Mouse (Mus musculus): ENCODE measurements around the gene Large2. TPM values are rescaled to one million over a fixed set of nuclear protein-coding genes. Genes with fewer than 3 reads are reported as not detected.
A peak's percentile ranks its signal among the peaks of the same experiment; 100 is the strongest.

Large2 gene
- polyA plus RNA-seq, 1 experiment from 2014 or later: 16.4 TPM

DNA sequence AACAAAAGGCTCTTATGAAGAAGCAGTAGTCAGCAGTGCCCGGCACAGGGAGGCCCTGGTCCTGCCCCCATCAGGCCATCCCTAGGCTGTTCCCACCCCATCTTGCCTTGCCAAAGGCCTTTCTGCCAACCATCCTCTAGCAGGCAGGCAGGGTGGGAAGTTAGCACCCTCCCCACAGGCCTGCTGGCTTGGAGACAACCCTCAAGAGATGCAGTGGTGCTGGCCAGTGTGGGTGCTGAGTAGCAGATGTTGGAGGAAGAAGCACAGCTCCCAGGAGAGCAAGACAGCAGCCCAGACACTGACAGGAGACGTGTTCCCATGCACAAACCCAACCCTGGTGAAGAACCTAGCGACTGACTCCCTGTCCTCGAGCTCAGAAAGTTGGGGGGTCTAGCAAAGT, 13.0 kb upstream of the Large2 start:
- no peak overlapping the region for H3K27ac ChIP-seq (ENCODE audit: low read depth, low read length)
- H3K9ac ChIP-seq (ENCODE audit: low read length): no peak overlapping the region
- H3K36me3 ChIP-seq (ENCODE audit: control insufficient read depth, insufficient read depth, low read length): peaks cover 13% of the 10 kb centered on the region; the same call in 1 of the 2 replicates
- ATAC-seq (replicated peaks; ENCODE audit: low FRiP score) (no peak), DNase-seq (ENCODE audit: low spot score) (no peak)
- H3K27me3 ChIP-seq (ENCODE audit: control insufficient read depth, insufficient read depth, low read length): no peaks in the 10 kb centered on the region
- H3K9me3 ChIP-seq (ENCODE audit: control insufficient read depth, low read length): no peaks in the 10 kb centered on the region
- WGBS: 72% methylated on average over 4 of the region's 4 CpGs
- H3K4me2 ChIP-seq (ENCODE audit: low read depth, low read length, severe bottlenecking): peak overlapping the region; percentile 85
- H3K4me3 ChIP-seq (ENCODE audit: low read depth, low read length): peak overlapping the region; percentile 73; the same call in 1 of the 2 replicates
- peaks cover 25% of the 10 kb centered on the region for H3K4me1 ChIP-seq (replicated peaks; ENCODE audit: control insufficient read depth, insufficient read depth, low read length)

DNA sequence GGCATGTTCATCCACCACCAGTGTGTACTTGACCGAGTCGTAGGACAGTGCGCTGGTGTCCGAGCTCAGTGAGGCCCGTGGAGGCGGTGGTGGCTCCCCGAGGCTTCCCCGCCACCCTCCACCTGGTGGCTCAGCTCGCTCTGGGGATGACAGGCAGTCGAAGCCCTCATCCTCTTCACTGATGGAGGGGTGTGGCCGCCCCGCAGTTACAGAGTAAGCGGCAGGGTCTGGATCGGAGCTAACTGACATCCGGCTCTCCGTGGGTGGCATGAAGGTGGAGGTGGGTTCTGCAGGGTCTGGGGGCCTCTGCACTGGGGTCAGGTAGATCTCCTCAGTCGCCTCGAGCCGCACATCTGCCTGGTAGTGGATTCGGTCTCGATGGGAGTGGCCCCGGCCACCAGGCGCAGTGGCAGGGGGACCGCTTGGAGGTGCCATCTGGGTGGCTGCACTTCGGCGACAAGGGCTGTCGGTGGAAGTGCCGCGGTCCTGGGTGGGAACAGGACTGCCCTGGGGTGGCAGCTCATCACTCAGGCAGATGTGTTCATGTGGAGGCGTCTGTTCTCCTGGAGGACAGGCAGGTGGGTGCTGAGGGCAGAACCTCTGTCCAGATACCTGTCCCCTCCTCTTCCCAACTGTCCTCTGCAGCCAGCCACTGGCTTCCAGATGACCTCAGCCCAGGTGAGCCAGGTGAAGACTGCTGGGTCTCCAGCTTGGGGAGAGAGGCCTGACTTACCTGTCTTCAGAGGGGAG, 12.3 kb upstream of the Large2 start:
- Histone ChIP-seq H3K9me3 (ENCODE audit: control insufficient read depth, low read length) (no peaks in the 10 kb centered on the region), H3K4me1 (replicated peaks; ENCODE audit: control insufficient read depth, insufficient read depth, low read length) (peaks cover 21% of the 10 kb centered on the region), H3K36me3 (ENCODE audit: control insufficient read depth, insufficient read depth, low read length) (peaks cover 13% of the 10 kb centered on the region; the same call in 1 of the 2 replicates), H3K27me3 (ENCODE audit: control insufficient read depth, insufficient read depth, low read length) (no peaks in the 10 kb centered on the region), H3K4me2 (ENCODE audit: low read depth, low read length, severe bottlenecking) (no peak overlapping the region), H3K9ac (ENCODE audit: low read length) (no peak overlapping the region), H3K27ac (ENCODE audit: low read depth, low read length) (no peak overlapping the region), H3K4me3 (ENCODE audit: low read depth, low read length) (no peak overlapping the region)
- DNase-seq (ENCODE audit: low spot score): no peak
- ATAC-seq (replicated peaks; ENCODE audit: low FRiP score): no peak
- 91% methylated on average over 30 of the region's 30 CpGs for WGBS

DNA sequence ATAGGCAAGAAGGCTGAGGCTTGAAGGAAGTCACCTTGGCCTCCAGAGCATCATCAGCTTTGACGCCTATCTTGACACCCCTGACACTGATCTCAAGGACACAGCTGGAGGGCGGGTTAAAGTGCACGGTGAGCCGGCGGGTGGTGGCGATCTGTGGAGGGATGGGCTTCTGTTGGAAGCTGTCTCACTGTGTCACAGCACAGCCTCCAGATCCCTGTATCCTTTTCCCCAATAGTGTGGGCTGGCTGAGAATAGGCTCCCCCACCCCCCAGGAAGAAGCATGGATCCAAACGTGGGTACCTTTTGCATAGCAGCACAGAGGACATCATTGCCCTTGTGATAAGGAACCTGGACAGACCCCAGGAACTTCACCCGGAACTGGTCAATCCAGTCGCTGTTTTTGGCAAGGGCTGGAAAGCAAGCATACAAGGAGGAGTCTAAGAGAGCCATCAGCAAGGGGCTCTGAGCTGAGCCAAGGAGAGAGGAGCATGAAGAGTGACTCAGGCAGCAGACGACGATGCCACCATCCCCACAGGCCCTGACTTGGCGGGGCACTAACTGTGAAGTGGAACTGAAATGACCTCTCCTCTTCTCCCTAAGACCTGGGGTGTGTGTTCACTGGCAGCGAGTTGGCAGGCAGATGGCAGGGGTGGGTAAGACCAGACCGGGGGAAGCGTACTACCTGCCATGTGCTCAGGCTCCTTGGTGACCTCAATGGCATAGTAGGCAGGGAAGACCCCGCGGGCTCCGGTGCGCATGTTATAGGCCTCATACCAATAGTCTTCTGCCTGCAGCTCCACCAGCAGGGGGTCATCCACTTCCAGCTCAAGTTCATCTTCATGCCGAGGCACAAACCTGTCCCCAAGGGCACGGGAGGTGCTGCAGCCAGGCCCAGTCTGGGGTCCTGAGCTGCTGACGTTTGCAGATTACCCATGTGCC, 10.7 kb upstream of the Large2 start:
- Histone ChIP-seq H3K4me1 (replicated peaks; ENCODE audit: control insufficient read depth, insufficient read depth, low read length) (peaks cover 10% of the 10 kb centered on the region), H3K4me3 (ENCODE audit: low read depth, low read length) (no peak overlapping the region)

DNA sequence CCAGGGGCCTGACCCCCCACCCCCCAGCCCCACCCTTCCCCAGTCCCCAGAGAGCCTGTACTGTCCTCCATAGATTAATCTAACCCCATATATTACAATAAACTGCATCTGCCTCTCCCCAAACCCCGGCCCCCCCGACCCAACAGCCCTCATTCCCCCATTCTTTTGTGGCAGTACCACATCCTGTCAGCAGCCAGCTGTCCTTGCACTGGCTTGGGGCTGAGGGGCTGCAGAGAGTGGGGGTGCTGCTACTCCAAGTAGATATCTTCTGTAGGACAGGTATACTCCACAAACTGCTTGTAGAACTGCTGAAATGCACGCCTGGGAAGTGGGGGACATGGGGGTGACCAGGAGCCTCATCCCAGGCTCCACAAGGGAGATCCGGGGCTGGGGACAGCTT, 9.4 kb upstream of the Large2 start:
- Histone ChIP-seq H3K9ac (ENCODE audit: low read length) (no peak overlapping the region), H3K4me3 (ENCODE audit: low read depth, low read length) (no peak overlapping the region), H3K27me3 (ENCODE audit: control insufficient read depth, insufficient read depth, low read length) (no peaks in the 10 kb centered on the region), H3K4me1 (replicated peaks; ENCODE audit: control insufficient read depth, insufficient read depth, low read length) (peaks cover 3% of the 10 kb centered on the region; the same call in 1 of the 2 replicates), H3K36me3 (ENCODE audit: control insufficient read depth, insufficient read depth, low read length) (peaks cover 13% of the 10 kb centered on the region; the same call in 1 of the 2 replicates), H3K9me3 (ENCODE audit: control insufficient read depth, low read length) (no peaks in the 10 kb centered on the region), H3K4me2 (ENCODE audit: low read depth, low read length, severe bottlenecking) (no peak overlapping the region), H3K27ac (ENCODE audit: low read depth, low read length) (no peak overlapping the region)
- WGBS: 86% methylated on average over 4 of the region's 4 CpGs
- DNase-seq (ENCODE audit: low spot score) (no peak), ATAC-seq (replicated peaks; ENCODE audit: low FRiP score) (no peak)

More for the DNA sequence above, 10.7 kb upstream of the Large2 start:
- 88% methylated on average over 22 of the region's 22 CpGs for WGBS
- ATAC-seq (replicated peaks; ENCODE audit: low FRiP score) (no peak), DNase-seq (ENCODE audit: low spot score) (no peak)
- H3K36me3 ChIP-seq (ENCODE audit: control insufficient read depth, insufficient read depth, low read length): peaks cover 13% of the 10 kb centered on the region; the same call in 1 of the 2 replicates
- H3K4me2 ChIP-seq (ENCODE audit: low read depth, low read length, severe bottlenecking): no peak overlapping the region
- H3K27me3 ChIP-seq (ENCODE audit: control insufficient read depth, insufficient read depth, low read length): no peaks in the 10 kb centered on the region
- H3K27ac ChIP-seq (ENCODE audit: low read depth, low read length): no peak overlapping the region
- H3K9me3 ChIP-seq (ENCODE audit: control insufficient read depth, low read length): no peaks in the 10 kb centered on the region
- no peak overlapping the region for H3K9ac ChIP-seq (ENCODE audit: low read length)

DNA sequence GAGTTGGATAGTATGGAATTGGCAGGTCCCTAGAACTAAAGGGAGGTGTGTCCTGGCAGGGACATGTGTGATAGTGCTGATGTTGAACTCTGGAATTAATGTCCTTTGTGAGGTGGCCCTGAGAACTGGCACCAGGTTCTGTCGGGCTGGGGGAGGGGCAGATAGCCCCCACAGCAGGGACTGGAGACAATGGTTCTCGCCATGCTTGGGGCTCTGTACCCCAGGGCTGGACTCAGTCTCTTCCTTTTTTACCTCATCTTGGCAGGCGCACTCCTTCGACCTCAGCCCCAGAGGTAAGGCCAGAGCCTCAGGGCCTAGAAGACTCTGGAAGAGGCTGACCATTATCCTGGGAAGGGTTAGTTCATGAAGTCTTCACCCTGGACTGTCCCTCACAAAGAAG, 8.1 kb upstream of the Large2 start:
- no peak overlapping the region for H3K9ac ChIP-seq (ENCODE audit: low read length)
- H3K27me3 ChIP-seq (ENCODE audit: control insufficient read depth, insufficient read depth, low read length): no peaks in the 10 kb centered on the region
- 88% methylated on average over 4 of the region's 4 CpGs for WGBS
- no peak overlapping the region for H3K4me3 ChIP-seq (ENCODE audit: low read depth, low read length)
- ATAC-seq (replicated peaks; ENCODE audit: low FRiP score): no peak
- no peak for DNase-seq (ENCODE audit: low spot score)
- no peak overlapping the region for H3K27ac ChIP-seq (ENCODE audit: low read depth, low read length)
- H3K36me3 ChIP-seq (ENCODE audit: control insufficient read depth, insufficient read depth, low read length): peaks cover 13% of the 10 kb centered on the region; the same call in 1 of the 2 replicates
- H3K4me1 ChIP-seq (replicated peaks; ENCODE audit: control insufficient read depth, insufficient read depth, low read length): no peaks in the 10 kb centered on the region
- no peak overlapping the region for H3K4me2 ChIP-seq (ENCODE audit: low read depth, low read length, severe bottlenecking)
- no peaks in the 10 kb centered on the region for H3K9me3 ChIP-seq (ENCODE audit: control insufficient read depth, low read length)

DNA sequence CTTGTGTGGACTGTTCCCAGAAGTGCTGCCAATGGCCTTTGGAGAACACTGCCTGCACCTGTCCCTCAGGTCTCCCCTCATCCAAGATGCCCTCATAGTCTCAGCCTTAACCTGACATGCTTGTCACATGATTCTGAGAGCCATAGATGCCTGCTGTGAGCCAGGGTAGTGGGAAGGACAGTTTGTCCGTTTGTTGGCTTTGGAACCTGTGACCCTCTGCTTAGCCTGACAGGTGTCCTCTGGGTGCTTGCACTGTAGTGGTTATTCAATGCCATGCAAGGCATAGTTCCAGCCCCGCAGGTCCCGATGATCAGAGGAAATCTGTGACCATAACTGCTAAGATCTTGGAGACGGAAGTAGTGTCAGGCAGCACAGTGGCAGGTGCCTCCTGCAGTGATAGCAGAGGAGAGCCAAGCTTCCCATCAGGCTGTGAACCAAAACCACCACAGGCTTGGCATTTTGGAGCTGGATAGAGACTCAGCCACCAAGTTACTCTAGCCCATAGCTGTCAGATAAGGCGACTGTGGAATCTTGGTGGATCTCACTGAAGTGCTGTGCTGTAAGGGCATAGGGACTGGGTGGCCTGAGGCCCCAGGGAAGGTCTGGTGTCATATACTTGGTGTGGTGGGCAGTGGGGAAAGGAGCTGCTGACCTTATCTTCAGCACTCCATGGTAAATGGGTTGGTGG, 7.4 kb upstream of the Large2 start, which contains the start of gene 1700029I15Rik:
Gene 1700029I15Rik, plus strand, starts transcription at position 638 of the 688 bp plus-strand sequence.
- no peak within 1 kb of the TSS for H3K4me2 ChIP-seq (ENCODE audit: low read depth, low read length, severe bottlenecking)
- WGBS: 84% methylated on average over 5 of the region's 5 CpGs
- no peaks in the 10 kb centered on the region for H3K4me1 ChIP-seq (replicated peaks; ENCODE audit: control insufficient read depth, insufficient read depth, low read length)
- no peaks in the 10 kb centered on the region for H3K9me3 ChIP-seq (ENCODE audit: control insufficient read depth, low read length)
- no peak within 1 kb of the TSS for H3K27ac ChIP-seq (ENCODE audit: low read depth, low read length)
- H3K9ac ChIP-seq (ENCODE audit: low read length): no peak within 1 kb of the TSS
- H3K36me3 ChIP-seq (ENCODE audit: control insufficient read depth, insufficient read depth, low read length): peaks cover 11% of the 10 kb centered on the region; the same call in 1 of the 2 replicates
- no peaks in the 10 kb centered on the region for H3K27me3 ChIP-seq (ENCODE audit: control insufficient read depth, insufficient read depth, low read length)
- H3K4me3 ChIP-seq (ENCODE audit: low read depth, low read length): no peak within 1 kb of the TSS
- ATAC-seq (replicated peaks; ENCODE audit: low FRiP score) (no peak), DNase-seq (ENCODE audit: low spot score) (no peak)

DNA sequence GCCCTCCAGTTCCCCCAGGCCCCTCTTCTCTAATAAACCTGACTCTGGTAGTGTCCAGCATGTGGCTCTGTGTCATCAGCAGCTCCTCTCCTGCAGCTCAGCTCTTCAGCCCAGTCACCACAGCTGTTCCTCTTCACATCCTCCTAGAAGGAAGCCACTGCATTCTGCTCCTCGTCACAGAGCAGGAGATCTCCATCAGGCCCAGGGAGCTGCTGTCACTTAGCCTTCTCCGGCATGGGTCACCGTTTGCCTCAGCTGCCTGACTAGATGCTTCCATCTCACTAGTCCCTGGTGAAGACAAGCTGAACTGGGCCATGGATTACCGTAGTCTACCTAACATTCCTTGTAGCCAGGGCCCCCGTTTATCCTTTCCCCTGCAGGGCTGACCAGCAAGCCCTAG, 6.5 kb upstream of the Large2 start:
- H3K36me3 ChIP-seq (ENCODE audit: control insufficient read depth, insufficient read depth, low read length): peaks cover 6% of the 10 kb centered on the region; the same call in 1 of the 2 replicates
- no peak overlapping the region for H3K9ac ChIP-seq (ENCODE audit: low read length)
- H3K27ac ChIP-seq (ENCODE audit: low read depth, low read length): no peak overlapping the region
- no peak overlapping the region for H3K4me2 ChIP-seq (ENCODE audit: low read depth, low read length, severe bottlenecking)
- WGBS: 88% methylated on average over 5 of the region's 5 CpGs
- H3K4me1 ChIP-seq (replicated peaks; ENCODE audit: control insufficient read depth, insufficient read depth, low read length): peaks cover 2% of the 10 kb centered on the region
- ATAC-seq (replicated peaks; ENCODE audit: low FRiP score) (no peak), DNase-seq (ENCODE audit: low spot score) (no peak)
- H3K4me3 ChIP-seq (ENCODE audit: low read depth, low read length): no peak overlapping the region
- H3K27me3 ChIP-seq (ENCODE audit: control insufficient read depth, insufficient read depth, low read length): no peaks in the 10 kb centered on the region
- H3K9me3 ChIP-seq (ENCODE audit: control insufficient read depth, low read length): no peaks in the 10 kb centered on the region

DNA sequence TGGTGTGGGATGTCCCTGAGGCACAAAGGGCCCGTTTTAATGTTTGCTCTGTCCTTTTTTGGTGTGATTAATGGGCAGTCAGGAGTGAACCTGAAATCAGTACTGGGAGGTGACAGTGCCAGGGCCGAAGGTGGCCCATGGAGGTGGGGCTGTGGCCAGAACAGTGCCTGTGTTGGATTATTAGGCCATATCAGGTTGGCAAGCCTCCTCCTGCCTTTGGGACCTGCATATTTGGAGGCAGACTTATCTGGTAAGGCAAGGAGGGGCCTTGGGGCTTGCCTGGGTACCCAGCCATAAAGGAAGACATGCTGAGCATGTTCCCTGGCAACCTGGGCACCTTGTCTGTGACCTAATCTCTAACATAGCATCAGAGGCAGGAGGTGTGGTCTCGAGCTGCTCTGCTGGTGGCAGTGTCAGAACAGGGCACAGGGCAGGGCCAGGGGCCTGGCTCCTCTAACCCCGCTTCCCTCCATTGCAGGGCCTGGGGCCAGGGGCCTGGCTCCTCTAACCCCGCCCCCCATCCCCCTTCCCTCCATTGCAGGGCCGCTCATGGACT, 5.9 kb upstream of the Large2 start:
- Histone ChIP-seq H3K27ac (ENCODE audit: low read depth, low read length) (no peak overlapping the region), H3K27me3 (ENCODE audit: control insufficient read depth, insufficient read depth, low read length) (no peaks in the 10 kb centered on the region), H3K36me3 (ENCODE audit: control insufficient read depth, insufficient read depth, low read length) (peaks cover 3% of the 10 kb centered on the region; the same call in 1 of the 2 replicates), H3K4me1 (replicated peaks; ENCODE audit: control insufficient read depth, insufficient read depth, low read length) (peaks cover 8% of the 10 kb centered on the region), H3K9me3 (ENCODE audit: control insufficient read depth, low read length) (no peaks in the 10 kb centered on the region), H3K4me3 (ENCODE audit: low read depth, low read length) (no peak overlapping the region), H3K4me2 (ENCODE audit: low read depth, low read length, severe bottlenecking) (no peak overlapping the region), H3K9ac (ENCODE audit: low read length) (no peak overlapping the region)
- ATAC-seq (replicated peaks; ENCODE audit: low FRiP score) (no peak), DNase-seq (ENCODE audit: low spot score) (no peak)
- 77% methylated on average over 6 of the region's 6 CpGs for WGBS

All from forebrain, embryonic 11.5 days (tissue).